Mouse (Mus musculus) heart, adult 9 months (tissue): ENCODE results near the gene Fam118a.
"Not testable (repeated sequence)": the region's sequence is repeated elsewhere in the genome, so short reads cannot be mapped to it uniquely, and the experiment has no call there.

ENCODE experiments used
- DNase-seq, 2 experiments: peaks; one replicate each; pipeline ENCODE4 v3.0.0; 2022; ENCODE audit warnings: low spot score in 2 of 2

Fam118a gene

DNA sequence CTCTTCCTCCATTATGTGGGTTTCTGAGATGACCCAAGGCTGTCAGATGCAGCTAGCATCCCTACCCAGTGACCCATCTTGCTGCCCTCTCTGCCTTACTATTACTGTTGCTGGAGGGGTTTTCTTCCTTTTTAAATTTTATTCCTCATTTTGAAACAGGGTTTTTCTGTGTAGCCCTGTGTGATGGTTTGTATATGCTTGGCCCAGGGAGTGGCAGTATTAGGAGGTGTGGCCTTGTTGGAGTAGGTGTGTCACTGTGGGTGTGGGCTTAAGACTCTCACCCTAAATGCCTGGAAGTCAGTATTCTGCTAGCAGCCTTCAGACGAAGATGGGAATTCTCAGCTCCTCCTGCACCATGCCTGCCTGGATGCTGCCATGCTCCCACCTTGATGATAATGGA, at the start of gene Fam118a:
Gene Fam118a, plus strand, starts transcription at position 301 of the 400 bp plus-strand sequence.
- DNase-seq, result not testable (repeated sequence)

DNA sequence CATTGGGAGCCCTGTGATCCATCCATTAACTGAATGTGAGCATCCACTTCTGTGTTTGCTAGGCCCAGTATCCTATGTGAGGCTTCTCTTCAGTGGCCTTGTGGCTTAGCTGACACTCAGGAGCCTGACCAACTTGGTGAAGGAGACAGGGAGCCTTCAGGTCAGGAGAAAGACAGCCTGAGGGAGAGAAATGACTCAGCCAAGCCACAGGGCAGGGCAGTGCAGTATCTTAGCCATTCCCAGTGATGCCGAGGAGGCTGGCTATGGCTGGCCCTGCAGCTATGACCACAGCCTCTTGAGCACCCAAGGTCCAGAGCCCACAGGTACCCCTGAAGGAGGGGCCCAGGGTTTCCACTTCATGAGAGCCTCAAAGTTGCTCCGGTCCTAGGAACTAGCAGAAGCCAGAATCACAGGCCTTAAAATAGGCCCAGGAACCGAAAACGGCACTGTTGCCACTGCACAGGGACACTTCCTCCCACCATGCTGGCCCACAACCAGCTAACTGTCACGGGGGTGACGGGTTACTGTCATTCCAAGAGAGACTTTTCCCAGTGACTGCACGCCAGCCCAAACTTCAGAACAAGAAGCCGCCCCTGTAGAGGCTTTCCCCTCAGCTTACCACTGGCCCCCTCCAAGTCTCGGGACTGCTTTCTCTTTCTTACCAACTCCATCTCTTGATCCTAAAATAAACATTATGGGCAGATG, 47.0 kb upstream of the Fam118a start:
- DNase-seq, result peak; percentile 43 to 53

DNA sequence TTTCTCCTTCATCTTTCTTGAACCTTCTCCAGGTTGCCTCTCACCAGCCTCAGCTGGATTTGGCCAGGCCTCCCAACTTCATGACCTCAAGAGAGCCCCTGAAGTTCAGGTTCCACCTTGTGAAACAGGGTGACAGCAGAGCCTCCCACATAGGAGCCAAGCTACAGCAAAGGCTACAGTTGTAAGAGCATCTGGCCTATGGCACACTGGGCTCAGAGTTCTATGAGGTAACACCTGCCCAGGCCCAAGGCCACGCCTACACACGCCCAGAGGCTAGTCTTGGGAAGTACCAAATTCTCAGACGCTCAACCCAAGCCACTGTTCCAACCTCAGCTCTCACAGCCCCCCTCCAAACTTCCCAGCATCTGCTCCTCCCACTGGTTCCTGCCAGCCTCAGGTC, 45.9 kb upstream of the Fam118a start:
- DNase-seq, result no peak

DNA sequence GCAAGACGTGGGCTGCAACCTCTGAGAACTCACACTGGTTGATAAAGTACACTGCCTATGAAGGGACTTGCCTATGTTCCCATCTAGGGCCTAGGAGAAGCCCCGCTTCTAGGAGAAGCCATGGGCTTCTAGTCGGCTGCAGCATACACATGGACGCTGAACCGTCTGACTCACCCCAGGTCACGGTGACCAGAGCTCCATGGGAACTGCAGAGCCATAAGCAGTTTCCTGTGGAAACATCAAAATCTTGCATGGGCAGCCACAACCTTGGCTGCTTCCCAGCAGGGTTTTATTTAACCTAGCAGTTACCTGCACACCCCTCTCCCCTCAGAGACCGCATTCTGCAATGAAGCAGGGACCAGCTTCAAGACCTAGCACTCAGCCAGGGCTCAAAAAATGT, 45.0 kb upstream of the Fam118a start:
- no peak for DNase-seq

DNA sequence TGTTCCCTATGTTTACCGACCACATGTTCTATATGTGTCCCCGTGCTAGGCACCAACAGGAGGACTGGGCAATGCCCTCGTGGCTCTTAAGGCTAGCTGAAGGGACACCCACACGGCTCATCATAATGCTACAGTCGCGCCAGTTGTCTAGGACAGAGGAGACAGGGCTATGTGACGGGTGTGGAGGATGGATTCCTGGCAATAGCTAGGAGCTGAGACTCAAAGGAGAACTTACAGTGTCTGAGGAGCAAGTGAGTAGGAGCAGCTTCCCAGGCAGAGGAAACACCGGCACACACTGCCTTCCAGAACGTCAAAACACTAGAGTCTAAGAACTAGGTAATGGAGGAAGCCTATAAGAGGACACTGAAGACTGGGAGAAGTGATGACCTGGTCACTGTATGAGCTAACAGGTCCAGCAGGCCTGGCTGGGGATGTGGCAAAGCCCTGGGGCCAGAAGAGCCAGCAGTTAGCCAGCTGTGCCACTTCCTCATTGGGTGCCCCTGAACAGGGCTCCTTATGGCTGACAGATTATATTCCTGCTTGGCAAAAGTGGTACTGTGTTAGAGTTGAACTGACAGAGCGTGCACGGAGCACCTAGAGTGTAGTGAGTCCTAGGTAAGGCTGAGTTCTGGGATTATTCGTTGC, 43.1 kb upstream of the Fam118a start:
- DNase-seq, result no peak

DNA sequence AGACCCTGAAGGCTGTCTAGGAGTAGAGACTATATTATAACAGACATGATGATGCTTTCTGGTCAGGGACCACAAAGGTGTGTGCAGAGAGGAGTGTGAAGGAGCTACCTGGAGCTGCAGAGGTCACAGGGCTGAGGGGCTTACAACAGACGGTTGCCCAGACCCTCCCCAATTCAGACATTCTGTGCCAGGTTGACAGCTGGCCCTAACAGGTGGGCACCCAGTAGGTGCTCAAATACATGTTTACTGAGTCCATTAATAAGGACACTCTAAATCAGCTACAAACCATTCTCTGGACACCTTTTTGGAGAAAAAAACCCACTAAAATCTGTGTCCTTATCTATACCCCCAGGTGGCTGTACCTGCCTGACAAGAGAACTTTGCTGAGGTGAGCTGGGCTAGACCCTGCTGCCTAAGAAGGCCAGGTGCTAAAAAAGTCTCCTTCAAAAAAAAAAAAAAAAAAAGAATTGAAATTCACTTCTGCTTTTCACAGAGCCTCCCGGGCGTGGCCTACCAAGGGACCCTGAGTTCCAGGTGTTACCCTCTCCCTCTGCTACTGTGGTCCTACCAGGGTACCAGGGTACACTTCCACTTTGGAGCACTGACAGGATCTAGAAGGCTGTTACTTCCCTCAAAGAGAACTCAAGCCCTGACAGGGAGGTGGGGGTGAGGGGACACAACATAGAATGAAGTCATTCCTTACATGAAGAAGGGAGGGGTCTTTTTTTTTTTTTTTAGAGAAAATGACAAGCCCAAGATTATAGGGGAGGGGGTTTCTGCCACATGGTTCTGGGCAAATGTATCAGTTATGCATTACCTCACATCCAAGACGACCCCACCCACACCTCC, 42.4 kb upstream of the Fam118a start:
- no peak for DNase-seq

DNA sequence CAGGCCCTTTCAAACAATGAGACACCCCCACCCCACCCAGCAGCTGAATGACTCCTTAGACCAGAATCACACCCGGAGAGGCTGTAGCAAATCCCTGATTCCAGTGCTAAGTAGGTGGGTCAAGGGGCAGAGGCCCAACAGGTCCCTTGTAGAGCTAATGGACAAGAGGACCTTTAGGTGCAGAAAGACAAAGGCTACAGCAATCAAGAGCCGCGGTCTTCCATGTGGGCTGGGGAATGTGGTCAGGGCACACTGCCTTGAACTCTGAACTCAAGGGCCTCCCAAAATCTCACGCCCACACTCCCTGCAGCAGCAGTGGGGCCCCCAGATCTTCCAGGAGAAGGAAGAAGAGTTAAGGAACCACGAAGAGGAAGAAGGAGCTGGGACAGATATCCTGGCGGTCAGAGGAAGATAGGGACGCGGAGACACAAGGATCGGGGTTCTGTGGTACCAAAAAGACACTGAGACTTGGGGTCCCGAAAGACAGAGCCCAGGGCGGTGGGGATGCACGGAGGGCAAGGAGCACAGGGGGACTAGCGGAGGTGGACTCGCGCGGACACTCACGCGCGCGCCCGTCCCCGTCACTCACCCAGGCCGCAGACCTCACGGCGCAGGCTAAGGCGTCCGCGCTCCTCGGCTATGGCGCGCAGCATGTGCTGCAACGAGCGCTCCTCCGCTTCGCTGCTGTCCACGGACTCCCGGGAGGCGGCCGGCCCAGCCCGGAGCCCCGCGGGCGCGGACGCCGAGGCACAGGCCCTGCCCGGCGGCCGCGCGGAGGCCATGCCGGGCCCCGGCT, 41.5 kb upstream of the Fam118a start:
- peak; percentile 40 to 45 for DNase-seq

DNA sequence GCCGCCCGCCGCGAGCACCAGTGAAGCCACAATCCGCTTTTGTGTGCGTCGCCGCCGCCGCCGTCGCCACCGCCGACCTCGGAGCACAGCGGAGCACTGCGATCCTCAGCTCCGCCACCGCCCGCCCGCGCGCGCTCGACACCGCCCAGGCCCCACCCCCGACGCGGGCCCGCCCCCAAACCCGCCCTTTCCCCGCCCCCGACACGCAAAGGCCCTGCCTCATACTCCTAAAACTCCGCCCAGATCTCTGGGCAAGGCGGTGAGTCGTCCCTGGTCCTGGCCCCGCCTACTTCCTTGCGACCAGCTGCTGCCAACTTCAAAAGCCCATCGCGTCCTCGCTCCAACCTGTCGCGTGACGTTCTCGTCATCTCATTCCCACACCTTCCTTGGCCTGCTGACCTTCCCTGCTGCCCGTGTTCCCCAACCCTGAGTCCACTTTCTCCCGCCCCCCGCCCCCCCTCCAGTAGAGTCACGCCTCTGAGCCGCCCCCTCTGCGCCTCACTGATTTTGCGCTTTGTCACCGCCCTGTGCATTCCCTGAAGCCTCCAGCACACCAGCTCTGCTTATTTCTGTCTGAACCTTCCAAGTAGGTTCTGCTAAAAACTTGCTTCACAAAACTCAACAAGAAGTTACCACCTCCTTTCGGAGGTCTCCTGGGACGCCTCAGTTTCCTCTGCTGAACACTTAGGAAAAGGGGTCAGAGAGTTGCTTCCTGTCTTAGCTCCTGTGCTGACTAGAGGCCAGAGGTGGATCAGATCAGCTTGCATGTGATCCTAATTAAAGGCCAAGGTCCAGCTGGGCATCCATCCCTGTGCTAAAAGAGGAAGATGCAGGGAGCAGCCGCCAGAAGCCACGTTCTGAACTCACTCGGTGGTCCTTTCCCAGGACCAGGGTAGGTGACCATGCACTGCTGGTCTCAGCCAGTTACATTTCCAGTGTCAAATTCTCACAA, 40.6 kb upstream of the Fam118a start, which contains the start of gene 5031439G07Rik:
Gene 5031439G07Rik, minus strand, starts transcription at position 678 of the 952 bp plus-strand sequence.
- peak; percentile 93 to 94 for DNase-seq

DNA sequence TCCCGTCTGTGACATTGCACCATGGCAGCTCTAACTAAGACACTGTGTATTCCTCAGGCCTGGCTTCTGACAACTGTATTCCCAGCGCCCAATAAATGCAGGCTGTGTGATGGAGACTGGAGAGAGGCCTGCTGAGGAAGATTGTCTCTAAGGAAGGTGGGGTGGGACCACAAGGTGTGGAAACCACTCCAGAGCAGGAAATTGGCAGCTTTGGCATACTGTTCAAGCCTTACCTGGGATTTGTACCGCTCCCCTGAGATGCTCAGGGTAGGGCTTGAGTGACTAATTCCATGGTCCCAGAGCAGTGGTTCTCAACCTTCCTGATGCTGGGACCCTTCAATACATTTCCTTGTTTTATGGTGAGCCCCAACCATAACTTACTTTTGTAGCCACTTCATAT, 39.6 kb upstream of the Fam118a start:
- no peak for DNase-seq

DNA sequence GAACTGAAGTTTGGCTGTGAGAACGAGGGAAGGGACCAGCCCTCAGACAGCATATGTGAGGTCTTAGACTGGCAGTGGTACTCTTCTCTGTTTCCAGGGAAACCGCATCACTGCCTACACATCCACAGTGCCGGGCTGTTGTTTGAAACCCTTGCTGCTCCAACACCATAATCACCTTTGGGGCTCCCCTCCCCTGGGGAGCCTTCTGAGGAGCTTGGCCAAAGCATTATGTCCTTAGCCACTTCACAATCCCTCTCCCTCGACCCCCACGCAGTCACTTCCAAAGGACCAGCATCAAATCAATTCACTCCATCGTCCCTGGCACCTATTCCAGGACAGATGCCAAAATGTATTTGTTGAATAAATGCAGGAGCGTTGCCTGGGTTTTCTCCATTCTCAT, 39.0 kb upstream of the Fam118a start:
- no peak for DNase-seq

DNA sequence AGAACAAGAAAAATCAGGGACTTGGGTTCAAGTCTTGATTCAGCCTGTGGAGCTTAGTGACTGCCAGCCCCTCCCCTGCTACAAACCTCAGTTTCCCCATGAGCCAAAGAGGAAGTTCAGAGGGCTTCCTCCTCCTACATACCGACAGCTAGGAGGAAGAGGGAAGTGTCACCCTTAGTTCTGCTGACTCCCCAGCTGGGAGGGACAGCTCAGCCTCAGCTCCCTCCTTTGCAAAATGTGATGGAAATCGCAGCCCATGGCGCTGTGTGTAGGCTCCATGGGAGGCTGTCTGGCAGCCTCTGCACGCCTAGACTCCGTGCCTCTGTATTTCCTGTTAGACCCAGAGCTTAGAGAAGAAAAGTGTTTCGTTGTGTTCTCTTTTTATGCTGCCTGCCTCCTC, 34.2 kb upstream of the Fam118a start:
- DNase-seq, result peak; percentile 24 to 49

DNA sequence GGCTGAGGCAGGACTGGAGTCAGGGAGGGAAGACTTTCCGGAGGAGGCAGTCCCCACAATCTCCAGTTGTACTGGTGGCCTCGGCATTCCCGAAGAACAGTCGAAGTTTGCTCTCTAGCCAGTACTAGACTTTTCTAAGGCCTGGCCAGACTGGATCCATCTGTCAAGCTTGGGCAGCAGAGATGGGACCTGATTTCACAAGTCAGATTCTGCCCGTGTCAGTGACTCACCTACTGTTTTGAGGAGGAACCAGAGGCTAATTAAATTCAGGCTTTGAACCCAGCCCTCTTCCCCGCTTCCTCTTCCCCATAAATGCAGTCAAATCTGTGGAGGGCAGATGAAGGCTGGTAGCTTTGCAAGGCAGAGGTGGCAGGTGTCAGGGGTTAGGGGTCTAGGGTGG, 33.7 kb upstream of the Fam118a start:
- no peak for DNase-seq

DNA sequence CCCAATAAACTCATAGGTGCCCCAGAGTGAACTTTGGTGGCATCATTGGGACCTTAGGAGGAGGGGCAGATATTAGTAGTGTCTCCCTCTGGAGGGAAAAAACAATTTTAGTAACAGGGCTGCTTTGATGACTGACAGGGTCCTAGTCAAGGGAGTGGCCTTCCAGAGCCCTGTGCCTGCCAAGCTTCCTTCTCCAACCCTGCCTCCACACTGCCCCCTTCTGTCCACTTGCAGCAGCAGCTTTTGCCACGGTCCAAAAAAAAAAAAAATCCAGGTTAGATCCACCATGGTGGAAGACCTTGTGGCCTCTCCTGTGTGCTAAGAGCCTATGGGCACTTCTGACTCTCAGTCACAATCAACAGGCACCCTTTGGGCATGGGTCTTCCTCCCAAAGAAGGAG, 32.8 kb upstream of the Fam118a start:
- DNase-seq, result peak; percentile 54

DNA sequence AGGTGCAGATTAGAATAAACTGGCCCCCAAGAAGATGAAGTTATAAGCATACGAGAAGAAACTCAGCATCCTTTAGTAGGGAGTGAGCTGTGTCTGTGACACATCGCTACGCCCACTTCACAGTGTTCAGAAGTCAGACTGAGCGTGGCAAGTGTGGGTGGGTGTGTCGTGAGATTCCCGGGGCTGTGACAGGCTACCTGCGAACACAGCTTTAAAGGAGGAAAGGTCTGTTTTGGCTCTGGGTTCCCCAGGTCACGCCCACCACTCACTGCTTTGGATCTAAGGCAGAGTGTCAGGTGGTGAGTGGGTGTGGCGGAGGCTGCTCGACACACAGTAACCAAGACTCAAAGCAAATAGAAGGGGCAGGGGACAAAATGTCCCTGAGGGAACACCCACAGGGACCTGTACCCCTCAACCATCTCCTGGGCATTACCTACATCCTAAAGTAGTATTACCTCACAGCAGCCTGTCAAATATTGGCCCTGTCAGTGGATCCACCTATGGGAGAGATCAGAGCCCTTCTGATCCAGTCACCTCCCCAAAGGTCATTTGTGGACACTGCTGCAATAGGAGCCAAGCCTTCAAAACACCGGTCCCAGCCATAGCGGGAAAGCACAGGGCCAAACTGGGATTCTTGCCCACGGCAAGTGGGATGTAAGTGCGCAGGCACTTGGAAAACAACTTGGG, 30.8 kb upstream of the Fam118a start:
- no peak for DNase-seq

DNA sequence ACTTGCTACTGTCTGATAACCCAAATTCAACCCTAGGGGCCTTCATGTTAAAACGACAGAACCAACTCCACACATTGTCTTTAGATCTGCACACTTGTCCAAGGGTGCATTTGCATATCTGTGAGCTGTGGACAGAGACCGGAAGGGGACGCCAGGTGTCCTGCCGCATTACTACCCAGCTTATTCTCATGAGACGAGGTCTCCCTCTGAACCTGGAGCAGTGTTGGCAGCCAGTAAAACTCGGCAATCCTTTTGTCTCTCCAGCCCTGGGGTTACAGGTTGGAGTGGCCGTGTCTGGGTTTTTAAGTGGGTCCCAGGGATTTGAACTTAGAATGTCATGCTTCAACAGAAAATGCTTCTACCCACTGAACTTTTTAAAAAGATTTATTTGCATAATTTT, 28.8 kb upstream of the Fam118a start:
- no peak for DNase-seq

DNA sequence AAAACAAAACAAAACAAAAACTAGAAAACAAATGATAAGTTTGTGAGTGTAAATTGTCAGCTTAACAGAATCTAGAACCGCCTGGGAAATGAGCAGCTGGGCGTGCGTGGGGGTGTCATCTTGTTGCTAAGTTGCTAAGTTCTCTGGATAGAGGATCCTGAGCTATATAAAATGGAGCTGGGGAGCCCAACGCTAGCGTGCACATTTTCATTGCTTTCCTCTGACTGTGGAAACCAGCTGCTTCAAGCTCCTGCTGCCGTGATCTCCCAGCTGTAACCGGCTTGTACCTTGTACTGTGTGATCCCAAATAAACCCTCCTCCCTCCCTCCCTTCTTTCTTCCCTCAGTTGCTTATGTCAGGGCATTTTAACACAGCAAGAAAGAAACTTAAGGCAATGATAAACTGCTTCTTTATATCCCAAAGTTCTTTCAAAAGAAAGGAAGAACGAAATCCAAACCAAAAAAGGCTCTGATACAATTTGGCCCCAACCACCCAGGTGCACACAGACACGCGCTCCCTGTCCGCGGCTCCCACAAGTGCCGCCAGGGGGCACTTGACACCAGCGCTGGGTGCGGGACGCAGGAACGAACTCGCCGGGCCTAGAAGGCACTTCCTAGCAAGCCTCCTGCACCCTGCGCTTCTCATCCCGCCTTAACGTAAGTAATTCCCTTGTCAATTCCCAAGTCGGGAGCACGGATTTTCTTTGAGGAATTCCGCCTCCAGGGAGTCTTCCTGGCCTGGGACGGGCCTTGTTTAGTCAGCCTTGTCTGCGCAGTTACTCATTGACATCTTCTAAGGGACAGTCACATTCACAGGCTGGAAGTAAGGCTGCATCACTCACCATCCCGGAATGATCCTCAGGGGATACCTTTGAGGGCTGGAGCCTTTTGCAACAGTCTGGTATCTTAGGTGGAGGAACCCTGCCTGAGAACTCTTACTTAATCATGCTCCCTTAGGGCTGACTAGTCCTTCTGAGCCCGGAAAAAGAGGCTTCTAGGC, 27.5 kb upstream of the Fam118a start:
- DNase-seq, result peak; percentile 48 to 69

DNA sequence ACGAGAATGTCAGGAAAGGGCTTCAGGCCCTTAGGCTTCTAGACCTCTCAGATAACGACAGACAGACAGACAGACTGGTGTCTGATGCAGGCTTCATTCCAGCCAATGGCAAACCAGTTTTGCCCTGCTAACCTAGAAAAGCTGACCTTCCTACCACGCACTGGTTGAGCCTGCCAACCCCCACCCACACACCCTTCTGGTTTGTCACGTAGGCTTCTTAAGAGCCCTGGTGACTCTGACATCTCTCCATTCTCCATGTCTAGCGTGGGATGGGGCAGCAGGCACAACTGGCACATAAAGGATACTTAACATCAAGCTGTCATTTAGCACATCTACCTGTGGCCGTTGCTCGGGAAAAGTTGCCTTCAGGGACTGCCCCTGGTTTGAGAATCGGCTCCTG, 19.1 kb upstream of the Fam118a start:
- DNase-seq, result no peak

DNA sequence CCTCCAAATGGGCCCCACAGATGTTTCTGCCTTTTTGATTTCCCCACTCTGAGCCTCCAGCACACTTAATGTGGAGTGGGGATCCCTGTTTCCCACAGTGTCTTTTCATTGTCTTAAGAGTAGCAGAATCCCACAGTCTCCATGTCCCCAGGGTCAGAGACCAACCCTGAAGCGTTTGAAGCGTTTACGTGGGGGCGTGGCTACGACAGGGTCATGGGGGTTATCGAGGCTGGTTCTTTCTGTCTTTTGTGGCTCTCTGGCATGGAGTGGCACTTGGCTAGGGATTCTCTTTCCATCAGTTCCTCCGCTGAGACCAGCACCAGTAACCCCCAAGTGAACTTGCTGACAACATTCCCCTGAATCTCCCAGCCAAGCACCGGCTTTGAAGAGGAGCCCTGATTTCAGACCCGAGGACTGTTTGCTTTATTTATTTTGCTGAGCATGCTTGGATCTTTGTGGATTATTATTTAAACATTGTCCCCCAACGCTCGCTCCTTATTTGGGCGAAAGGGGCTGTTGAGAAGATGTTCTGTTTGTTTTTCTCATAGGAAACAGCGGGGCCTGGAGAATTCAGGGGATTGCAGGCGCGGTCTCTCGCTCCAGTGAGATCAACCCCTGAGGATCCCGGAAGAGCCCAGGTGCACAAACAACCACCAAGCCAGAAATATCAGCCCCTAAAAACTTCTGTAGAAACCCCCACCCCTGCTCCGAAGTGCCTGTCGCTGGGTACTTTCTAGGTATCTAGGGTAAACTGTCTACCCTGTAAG, 16.7 kb upstream of the Fam118a start:
- DNase-seq, result no peak
